Mouse (Mus musculus) embryonic facial prominence, embryonic 13.5 days (tissue): Measurements from ENCODE around the gene Lap3. TPM values are rescaled to one million over a fixed set of nuclear protein-coding genes. Genes with fewer than 3 reads are reported as not detected.

Source experiments
- ATAC-seq: fragments of 200-750 bp; cut with Nextera tagmentation; 2 replicates; pipeline ENCODE4 v1.8.0; 2017; ENCODE audit warnings: low read depth; ENCODE audit not compliant: insufficient number of reproducible peaks, insufficient read depth, low FRiP score, low TSS enrichment
- H3K27ac ChIP-seq: fragments of 300-500 bp; sonication (generic); 2 replicates; pipeline ENCODE4 v1.5.1; 2015; ENCODE audit warnings: moderate library complexity, mild to moderate bottlenecking, inconsistent platforms
- H3K27me3 ChIP-seq: fragments of 300-500 bp; sonication (generic); 2 replicates; pipeline ENCODE4 v1.6.1; 2015; ENCODE audit warnings: mild to moderate bottlenecking, inconsistent platforms
- H3K36me3 ChIP-seq: fragments of 300-500 bp; sonication (generic); 2 replicates; pipeline ENCODE4 v1.6.1; 2015; ENCODE audit warnings: mild to moderate bottlenecking, inconsistent platforms
- H3K4me1 ChIP-seq: fragments of 300-500 bp; sonication (generic); 2 replicates; pipeline ENCODE4 v1.6.1; 2015; ENCODE audit warnings: inconsistent platforms
- H3K4me2 ChIP-seq: fragments of 300-500 bp; sonication (generic); 2 replicates; pipeline ENCODE4 v1.6.1; 2015; ENCODE audit warnings: moderate library complexity, mild to moderate bottlenecking, inconsistent platforms
- H3K4me3 ChIP-seq: fragments of 300-500 bp; sonication (generic); 2 replicates; pipeline ENCODE4 v1.5.1; 2015; ENCODE audit warnings: mild to moderate bottlenecking, inconsistent platforms
- H3K9ac ChIP-seq: fragments of 300-500 bp; sonication (generic); 2 replicates; pipeline ENCODE4 v1.6.1; 2015; ENCODE audit warnings: mild to moderate bottlenecking, inconsistent platforms
- H3K9me3 ChIP-seq: fragments of 300-500 bp; sonication (generic); 2 replicates; pipeline ENCODE4 v1.6.1; 2016; ENCODE audit warnings: inconsistent platforms
- WGBS: fragments of 180-500 bp; shearing (Covaris S2); methylation state at CpG from one replicate; pipeline ENCODE4 v1.1.7; 2015; ENCODE audit warnings: mixed read lengths; 5-methylcytosine and 5-hydroxymethylcytosine counted together
- polyA plus RNA-seq: library from polyadenylated mRNA; unstranded; fragments of >200 nt; fragmentation: Nextera tagmentation; extraction: Ambion mirVana; gene quantifications from 2 replicates; pipeline ENCODE4 v1.2.1, GENCODE M21; 2015

Gene Lap3
- polyA plus RNA-seq, 1 experiment from 2014 or later: 70.6 TPM

DNA sequence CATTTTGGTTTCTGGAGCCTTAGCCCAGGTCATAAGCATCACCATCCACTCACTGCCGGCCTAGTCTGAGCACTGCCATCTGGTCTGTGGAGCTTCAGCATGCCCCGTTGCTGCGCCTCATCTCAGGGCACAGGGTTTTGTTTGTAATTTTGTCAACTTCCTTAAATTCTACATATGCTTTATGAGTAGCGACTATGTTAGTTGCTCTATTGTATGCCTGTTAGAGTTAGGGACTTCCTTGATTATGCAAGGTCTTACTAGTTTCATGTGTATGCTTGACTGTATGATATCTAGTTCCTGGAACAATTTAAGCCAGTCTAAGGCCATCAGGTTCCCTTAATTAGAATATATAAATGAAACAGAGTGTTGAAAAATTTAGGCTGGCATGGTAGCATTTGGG is 33.2 kb downstream of the Lap3 start:
- Histone ChIP-seq H3K36me3 (peaks cover 75% of the 10 kb centered on the region), H3K4me2 (no peak overlapping the region), H3K4me1 (peaks cover 8% of the 10 kb centered on the region), H3K27ac (no peak overlapping the region), H3K9me3 (no peaks in the 10 kb centered on the region), H3K4me3 (no peak overlapping the region), H3K9ac (no peak overlapping the region), H3K27me3 (no peaks in the 10 kb centered on the region)
- WGBS: 94% methylated on average over 4 of the region's 4 CpGs
- ATAC-seq: no peak

DNA sequence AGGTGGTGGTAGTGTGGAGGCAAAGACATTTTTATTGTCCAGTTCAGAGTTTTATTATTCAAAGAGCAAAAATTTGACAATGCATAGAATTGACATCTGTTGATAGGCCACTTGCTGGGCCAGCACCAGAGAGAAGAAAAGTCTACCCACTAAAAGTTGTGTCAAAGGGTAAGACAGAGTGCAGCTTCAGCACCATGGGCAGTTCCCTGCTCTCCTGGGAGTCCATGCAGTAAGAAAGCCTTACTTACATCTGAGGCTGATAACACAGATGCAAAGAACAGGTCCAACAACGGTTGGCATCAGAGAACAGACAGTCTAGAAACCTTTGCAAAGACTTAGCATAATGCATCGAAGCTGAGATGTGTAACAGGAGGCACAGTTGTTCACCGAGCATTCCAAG is 36.5 kb downstream of the Lap3 start:
- no peaks in the 10 kb centered on the region for H3K27me3 ChIP-seq
- H3K9me3 ChIP-seq: no peaks in the 10 kb centered on the region
- H3K4me2 ChIP-seq: no peak overlapping the region
- H3K9ac ChIP-seq: no peak overlapping the region
- WGBS: 84% methylated on average over 3 of the region's 3 CpGs
- H3K36me3 ChIP-seq: peaks cover 65% of the 10 kb centered on the region
- no peak overlapping the region for H3K27ac ChIP-seq
- no peak overlapping the region for H3K4me3 ChIP-seq
- 0 out of 2 replicates have a peak, but pooled peaks cover 3% of the 10 kb centered on the region for H3K4me1 ChIP-seq
- ATAC-seq: no peak

DNA sequence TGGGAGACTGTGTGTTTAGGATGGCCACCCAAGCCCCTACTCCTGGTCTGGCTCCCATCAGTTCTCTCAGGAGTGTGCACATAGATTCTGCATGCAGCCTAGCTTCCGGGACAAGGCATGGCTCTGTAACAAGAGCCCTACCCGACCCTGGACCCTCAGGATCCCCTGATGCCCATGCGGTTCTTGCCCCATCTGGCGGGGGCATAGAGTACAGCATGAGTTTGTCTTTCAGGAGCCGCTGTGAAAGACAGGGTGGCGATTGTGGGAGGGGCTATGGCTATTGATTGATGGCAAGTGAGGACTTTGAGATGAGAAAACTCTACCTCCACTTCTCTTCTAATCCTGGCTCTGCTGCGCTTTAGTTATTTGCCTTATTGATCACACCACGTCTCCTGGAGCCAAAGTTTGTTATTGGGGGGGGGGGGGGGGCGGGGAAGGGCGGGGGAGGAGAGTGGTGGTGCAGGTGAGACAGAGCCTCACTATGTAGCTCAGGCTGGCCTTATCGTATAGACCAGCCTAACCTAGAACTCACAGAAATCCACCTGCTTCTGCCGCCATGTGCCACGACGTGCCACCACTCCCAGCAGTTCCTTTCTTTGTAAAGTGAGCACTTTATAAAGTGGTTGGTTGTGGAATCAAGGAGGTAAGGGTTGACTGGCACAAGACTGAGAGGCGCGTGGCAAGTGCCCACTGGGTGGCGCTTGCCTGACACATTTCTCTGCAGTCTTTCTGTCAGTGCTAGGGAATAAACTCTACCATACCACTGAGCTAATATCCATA is 41.3 kb downstream of the Lap3 start:
- ATAC-seq: no peak
- 2% methylated on average over 15 of the region's 17 CpGs for WGBS
- no peak overlapping the region for H3K4me3 ChIP-seq
- no peaks in the 10 kb centered on the region; the same call in 1 of the 2 replicates for H3K27me3 ChIP-seq
- no peaks in the 10 kb centered on the region for H3K9me3 ChIP-seq
- no peak overlapping the region for H3K4me2 ChIP-seq
- H3K9ac ChIP-seq: peak overlapping the region; percentile 36; the same call in 1 of the 2 replicates
- H3K36me3 ChIP-seq: peaks cover 19% of the 10 kb centered on the region
- 0 out of 2 replicates have a peak, but pooled peaks cover 3% of the 10 kb centered on the region for H3K4me1 ChIP-seq
- H3K27ac ChIP-seq: no peak overlapping the region

DNA sequence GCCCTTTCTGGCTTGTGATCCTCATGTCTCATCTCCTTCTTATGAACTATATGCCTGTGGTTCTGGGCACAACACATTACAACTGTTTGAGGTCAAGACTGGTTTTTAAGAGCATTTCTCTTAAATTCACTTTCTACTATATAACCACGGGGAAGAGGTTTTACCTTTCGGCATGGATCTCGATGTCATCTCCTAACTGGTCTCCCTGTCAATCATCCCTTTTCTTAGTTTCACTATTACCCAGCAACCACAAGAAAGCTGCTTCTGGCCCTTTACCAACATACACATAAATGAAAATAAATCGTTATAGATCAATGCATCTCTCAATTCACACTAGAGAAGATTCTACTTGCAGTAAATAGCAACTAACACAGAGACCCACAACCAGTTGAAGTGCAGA is 42.0 kb downstream of the Lap3 start:
- H3K36me3 ChIP-seq: peaks cover 15% of the 10 kb centered on the region
- H3K27ac ChIP-seq: no peak overlapping the region
- no peak for ATAC-seq
- no peak overlapping the region for H3K9ac ChIP-seq
- no peaks in the 10 kb centered on the region; the same call in 1 of the 2 replicates for H3K27me3 ChIP-seq
- 64% methylated on average over 4 of the region's 4 CpGs for WGBS
- no peak overlapping the region for H3K4me3 ChIP-seq
- H3K4me1 ChIP-seq: 0 out of 2 replicates have a peak, but pooled peaks cover 3% of the 10 kb centered on the region
- no peaks in the 10 kb centered on the region for H3K9me3 ChIP-seq
- H3K4me2 ChIP-seq: no peak overlapping the region

DNA sequence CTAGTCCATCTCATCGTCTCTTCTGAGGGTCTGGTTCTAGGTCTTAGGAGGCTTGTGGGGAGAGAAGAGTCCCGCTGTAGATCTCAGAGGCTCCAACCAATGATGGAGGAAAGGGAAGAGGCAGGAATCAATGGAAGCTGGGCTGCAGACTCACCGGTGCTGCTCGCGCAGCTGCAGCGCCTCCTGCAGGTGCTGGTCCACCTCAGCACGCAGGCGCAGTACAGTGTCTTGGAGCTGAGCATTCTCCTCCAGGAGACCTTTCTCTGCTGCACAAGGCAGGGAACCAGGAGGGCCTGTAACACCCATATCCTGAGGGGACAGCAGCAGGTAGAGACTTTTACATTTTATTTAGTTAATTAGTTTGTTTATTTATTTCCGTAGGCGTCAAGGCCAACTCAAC is 46.3 kb downstream of the Lap3 start:
- ATAC-seq: no peak

DNA sequence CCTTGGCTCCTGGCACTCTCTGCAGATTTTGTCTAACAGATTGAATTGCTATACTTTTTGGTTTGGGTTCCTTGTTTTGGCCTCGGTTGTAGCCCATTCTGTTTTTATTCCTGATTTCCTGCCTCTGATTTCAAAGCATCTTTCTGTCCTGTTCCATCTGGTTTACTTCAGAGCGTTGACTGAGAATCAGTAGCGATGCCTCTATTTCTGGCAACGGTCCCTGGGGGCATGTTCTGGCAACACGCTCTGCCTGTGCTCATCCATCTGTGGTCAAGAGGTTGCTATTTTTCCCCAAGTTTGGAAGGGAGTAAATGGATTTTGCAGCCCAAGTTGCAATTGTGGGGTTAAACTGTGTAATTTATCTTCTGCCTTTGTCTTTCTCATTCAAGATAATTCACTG is 50.2 kb downstream of the Lap3 start:
- Histone ChIP-seq H3K27me3 (no peaks in the 10 kb centered on the region), H3K4me1 (peaks cover 6% of the 10 kb centered on the region; the same call in 1 of the 2 replicates), H3K27ac (no peak overlapping the region), H3K4me3 (no peak overlapping the region), H3K36me3 (no peaks in the 10 kb centered on the region), H3K9me3 (no peaks in the 10 kb centered on the region), H3K4me2 (no peak overlapping the region), H3K9ac (no peak overlapping the region)
- 13% methylated on average over 5 of the region's 5 CpGs for WGBS
- no peak for ATAC-seq

More for the DNA sequence above, 46.3 kb downstream of the Lap3 start:
- no peak overlapping the region for H3K9ac ChIP-seq
- no peaks in the 10 kb centered on the region for H3K36me3 ChIP-seq
- H3K4me3 ChIP-seq: no peak overlapping the region
- no peaks in the 10 kb centered on the region; the same call in 1 of the 2 replicates for H3K27me3 ChIP-seq
- peaks cover 6% of the 10 kb centered on the region; the same call in 1 of the 2 replicates for H3K4me1 ChIP-seq
- no peak overlapping the region for H3K4me2 ChIP-seq
- H3K9me3 ChIP-seq: no peaks in the 10 kb centered on the region
- 58% methylated on average over 10 of the region's 10 CpGs for WGBS
- no peak overlapping the region for H3K27ac ChIP-seq

DNA sequence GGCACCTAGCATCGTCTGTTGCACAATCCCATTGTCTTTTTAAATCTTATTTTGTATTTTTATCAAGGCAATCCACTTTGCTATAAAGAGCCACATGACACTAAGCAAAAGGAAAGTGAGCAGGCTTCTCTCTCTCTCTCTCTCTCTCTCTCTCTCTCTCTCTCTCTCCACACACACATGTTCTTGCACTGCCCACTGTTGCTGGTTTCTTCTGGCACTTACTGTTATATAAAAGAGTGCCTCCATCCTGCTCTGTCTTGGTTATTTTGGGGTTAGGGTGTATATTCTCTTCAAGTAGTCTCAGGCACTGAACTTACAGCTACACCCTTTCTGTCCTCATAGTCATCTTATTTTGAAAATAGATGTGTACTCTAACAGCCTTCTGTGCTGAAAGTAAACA is 56.4 kb downstream of the Lap3 start:
- no peak overlapping the region for H3K4me2 ChIP-seq
- no peak overlapping the region for H3K9ac ChIP-seq
- WGBS: 88% methylated on average over 1 of the region's 1 CpGs
- no peak for ATAC-seq
- no peak overlapping the region for H3K27ac ChIP-seq
- H3K27me3 ChIP-seq: no peaks in the 10 kb centered on the region
- no peaks in the 10 kb centered on the region for H3K36me3 ChIP-seq
- H3K9me3 ChIP-seq: no peaks in the 10 kb centered on the region
- H3K4me3 ChIP-seq: no peak overlapping the region
- H3K4me1 ChIP-seq: no peaks in the 10 kb centered on the region

Other genes with a start within 250 kb of the Lap3 start
- 135 and 139 TPM in 2 replicates for gene Qdpr, start 43.1 kb upstream of the Lap3 start, polyA plus RNA-seq
- not detected in 2 replicates for gene Clrn2, start 39.6 kb upstream of the Lap3 start, polyA plus RNA-seq
- 247 and 255 TPM in 2 replicates for gene Med28, start 26.9 kb downstream of the Lap3 start, polyA plus RNA-seq
- gene Fam184b, start 146.2 kb downstream of the Lap3 start, polyA plus RNA-seq: 0.85 and 1.1 TPM in 2 replicates
- 49.6 and 52.4 TPM in 2 replicates for gene Ncapg, start 176.5 kb downstream of the Lap3 start, polyA plus RNA-seq